17 mouse cellular contexts compared by ENCODE assay signal in the genomic region with DNA sequence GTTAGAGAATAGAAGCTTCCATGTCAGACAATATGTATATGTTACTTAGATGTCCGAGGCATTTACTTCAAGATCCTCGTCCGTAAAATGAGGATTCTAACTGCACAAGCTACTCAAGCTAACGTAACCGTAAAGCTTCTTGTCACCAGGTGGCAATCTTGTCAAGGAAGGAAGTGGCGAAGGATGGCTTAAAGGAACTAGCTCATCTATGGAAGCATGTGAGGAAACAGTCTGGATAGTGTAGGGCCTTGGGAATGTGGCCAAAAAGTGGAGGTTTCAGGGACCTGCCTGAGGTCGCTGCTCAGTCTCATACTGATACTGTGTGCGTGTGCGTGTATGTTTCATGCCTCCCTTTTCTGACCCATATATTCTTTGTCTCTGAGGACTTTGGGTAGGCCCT.
DNase-seq lines count a peak whose midpoint lies in the region; ATAC-seq and TF ChIP-seq lines count a peak whose summit lies in the region.
"Had no signal": no experiment of that assay in that cellular context is flagged by ENCODE, and none has a peak within 500 bp of the region (broad histone marks: within the 10 kb centered on the region; RNA-seq: fewer than 3 reads in every experiment).

No protein-coding gene starts in this region.

- H3K9ac ChIP-seq in intestine, postnatal 0 days (ENCODE audit: low read depth, low read length): no peak overlapping the region
- H3K9ac ChIP-seq in intestine, embryonic 16.5 days (ENCODE audit: low read depth, low read length): no peak overlapping the region
- H3K9ac ChIP-seq in hindbrain, embryonic 11.5 days (ENCODE audit: low read depth, low read length): no peak overlapping the region
- H3K9ac ChIP-seq: kidney, embryonic 15.5 days; liver, embryonic 12.5 days; midbrain, embryonic 12.5 days had no signal

- H3K9me3 ChIP-seq in intestine, postnatal 0 days (ENCODE audit: control insufficient read depth): no peaks in the 10 kb centered on the region
- no peaks in the 10 kb centered on the region for H3K9me3 ChIP-seq in intestine, embryonic 16.5 days (ENCODE audit: control insufficient read depth, low read length)
- H3K9me3 ChIP-seq in hindbrain, embryonic 11.5 days (ENCODE audit: control insufficient read depth, low read length): no peaks in the 10 kb centered on the region
- H3K9me3 ChIP-seq: kidney, embryonic 15.5 days; liver, embryonic 12.5 days; midbrain, embryonic 12.5 days had no signal

- H3K27me3 ChIP-seq in intestine, postnatal 0 days (replicated peaks; ENCODE audit: control insufficient read depth, insufficient read depth, low read length): no peaks in the 10 kb centered on the region
- no peaks in the 10 kb centered on the region for H3K27me3 ChIP-seq in intestine, embryonic 16.5 days (replicated peaks; ENCODE audit: control insufficient read depth, insufficient read depth, low read length)
- no peaks in the 10 kb centered on the region for H3K27me3 ChIP-seq in hindbrain, embryonic 11.5 days (ENCODE audit: control insufficient read depth, insufficient read depth, low read length)
- H3K27me3 ChIP-seq: kidney, embryonic 15.5 days; liver, embryonic 12.5 days; midbrain, embryonic 12.5 days had no signal

- no peaks in the 10 kb centered on the region for H3K4me1 ChIP-seq in intestine, postnatal 0 days (replicated peaks; ENCODE audit: control insufficient read depth, insufficient read depth, low read length)
- 0 out of 2 replicates have a peak, but pooled peaks cover 3% of the 10 kb centered on the region for H3K4me1 ChIP-seq in intestine, embryonic 16.5 days (ENCODE audit: control insufficient read depth, insufficient read depth, low read length)
- H3K4me1 ChIP-seq in hindbrain, embryonic 11.5 days (replicated peaks; ENCODE audit: control insufficient read depth, insufficient read depth, low read length): no peaks in the 10 kb centered on the region
- H3K4me1 ChIP-seq: liver, embryonic 12.5 days had no signal

- TF ChIP-seq CTCF in intestine, postnatal 0 days (IDR thresholded peaks at IDR 0.05; ENCODE audit: low read depth): peak; percentile 50

- DNase-seq in cerebellum, postnatal 14 days: peak; percentile 41 to 55
- DNase-seq in cerebellum, adult 8-10 months: no peak
- DNase-seq in retina, postnatal 1 day: peak; percentile 30
- DNase-seq in retina, embryonic 14.5 days (ENCODE audit: low spot score): no peak
- DNase-seq in right cerebral cortex, adult 18-20 months: no peak
- no peak for DNase-seq in hindbrain, embryonic 11.5 days (ENCODE audit: low spot score)
- DNase-seq: cerebellum, adult 9-11 months; heart, adult 18-20 months; heart, postnatal 10 days; left cerebral cortex, postnatal 4 days; lung, postnatal 14 days; thymus, postnatal 36 days had no signal

- H3K4me3 ChIP-seq in intestine, postnatal 0 days (ENCODE audit: low read depth, low read length): no peak overlapping the region
- H3K4me3 ChIP-seq in intestine, embryonic 16.5 days (ENCODE audit: low read length): no peak overlapping the region
- no peak overlapping the region for H3K4me3 ChIP-seq in hindbrain, embryonic 11.5 days (ENCODE audit: low read depth, low read length)
- H3K4me3 ChIP-seq: kidney, embryonic 15.5 days; liver, embryonic 12.5 days; midbrain, embryonic 12.5 days had no signal

- no peaks in the 10 kb centered on the region for H3K36me3 ChIP-seq in intestine, postnatal 0 days (ENCODE audit: control insufficient read depth, insufficient read depth)
- no peaks in the 10 kb centered on the region for H3K36me3 ChIP-seq in intestine, embryonic 16.5 days (ENCODE audit: control insufficient read depth, insufficient read depth, low read length)
- no peaks in the 10 kb centered on the region for H3K36me3 ChIP-seq in hindbrain, embryonic 11.5 days (ENCODE audit: control insufficient read depth, insufficient read depth, low read length)
- H3K36me3 ChIP-seq: kidney, embryonic 15.5 days; liver, embryonic 12.5 days; midbrain, embryonic 12.5 days had no signal

- no peak overlapping the region for H3K4me2 ChIP-seq in intestine, postnatal 0 days (replicated peaks; ENCODE audit: low read depth)
- no peak overlapping the region for H3K4me2 ChIP-seq in intestine, embryonic 16.5 days (ENCODE audit: low read depth, low read length)
- H3K4me2 ChIP-seq in hindbrain, embryonic 11.5 days (replicated peaks; ENCODE audit: low read depth, low read length): no peak overlapping the region
- H3K4me2 ChIP-seq: kidney, embryonic 15.5 days; liver, embryonic 12.5 days; midbrain, embryonic 12.5 days had no signal

- no peak for ATAC-seq in intestine, postnatal 0 days
- no peak for ATAC-seq in intestine, embryonic 16.5 days
- no peak for ATAC-seq in hindbrain, embryonic 11.5 days (ENCODE audit: low FRiP score)
- ATAC-seq: liver, embryonic 12.5 days had no signal

- WGBS in intestine, postnatal 0 days: 85% methylated on average over 9 of the region's 9 CpGs
- 77% methylated on average over 9 of the region's 9 CpGs for WGBS in intestine, embryonic 16.5 days
- WGBS in hindbrain, embryonic 11.5 days: 90% methylated on average over 9 of the region's 9 CpGs

- no peak overlapping the region for H3K27ac ChIP-seq in intestine, postnatal 0 days (ENCODE audit: low read depth, low read length)
- no peak overlapping the region for H3K27ac ChIP-seq in intestine, embryonic 16.5 days (ENCODE audit: low read length)
- no peak overlapping the region for H3K27ac ChIP-seq in hindbrain, embryonic 11.5 days (ENCODE audit: low read depth, low read length)
- H3K27ac ChIP-seq: kidney, embryonic 15.5 days; liver, embryonic 12.5 days; midbrain, embryonic 12.5 days had no signal

Comparison
In these comparisons a context has a peak if more than half of its experiments do, and no peak if none do; other contexts are left out.
1. DNase-seq: peak in cerebellum, postnatal 14 days (2 of 2) and retina, postnatal 1 day (single experiment); none in cerebellum, adult 8-10 months (single experiment), retina, embryonic 14.5 days (single experiment), right cerebral cortex, adult 18-20 months (single experiment) and hindbrain, embryonic 11.5 days (single experiment).